Mouse (Mus musculus): ENCODE measurements at regions not wholly inside any gene's neighbourhood (a gene's known extent, or its start where the extent isn't known, plus 50 kb on each side); places are given as distances from the start of the nearest gene placed in this dataset.

GRCm38 (mm10) chr11:112345586-112345985 is 436.4 kb upstream of the Sox9 start:
- 25% methylated on average over 3 of the region's 3 CpGs for WGBS
- H3K27me3 ChIP-seq (ENCODE audit: control insufficient read depth, insufficient read depth, low read length): no peaks in the 10 kb centered on the region
- H3K4me3 ChIP-seq (replicated peaks; ENCODE audit: low read length): no peak overlapping the region
- no peak overlapping the region for H3K4me2 ChIP-seq (ENCODE audit: low read depth, low read length)
- H3K36me3 ChIP-seq (ENCODE audit: control insufficient read depth, insufficient read depth, low read length): no peaks in the 10 kb centered on the region
- H3K4me1 ChIP-seq (ENCODE audit: control insufficient read depth, insufficient read depth, low read length): no peaks in the 10 kb centered on the region
- H3K9me3 ChIP-seq (replicated peaks; ENCODE audit: control insufficient read depth, low read length): no peaks in the 10 kb centered on the region
- no peak overlapping the region for H3K27ac ChIP-seq (ENCODE audit: low read length)
- H3K9ac ChIP-seq (ENCODE audit: low read length): no peak overlapping the region
- no peak for ATAC-seq (ENCODE audit: insufficient read depth, low FRiP score)

- Histone ChIP-seq H3K4me1 (ENCODE audit: control insufficient read depth, insufficient read depth, low read length) (no peaks in the 10 kb centered on the region), H3K4me3 (replicated peaks; ENCODE audit: low read length) (no peak overlapping the region), H3K9ac (ENCODE audit: low read length) (no peak overlapping the region), H3K27ac (ENCODE audit: low read length) (no peak overlapping the region), H3K27me3 (ENCODE audit: control insufficient read depth, insufficient read depth, low read length) (no peaks in the 10 kb centered on the region), H3K9me3 (replicated peaks; ENCODE audit: control insufficient read depth, low read length) (no peaks in the 10 kb centered on the region), H3K36me3 (ENCODE audit: control insufficient read depth, insufficient read depth, low read length) (no peaks in the 10 kb centered on the region), H3K4me2 (ENCODE audit: low read depth, low read length) (no peak overlapping the region)
- WGBS: 69% methylated on average over 3 of the region's 3 CpGs
- ATAC-seq (ENCODE audit: insufficient read depth, low FRiP score): no peak
Observed at GRCm38 (mm10) chr11:112346089-112346488, 435.9 kb upstream of the Sox9 start.

DNA sequence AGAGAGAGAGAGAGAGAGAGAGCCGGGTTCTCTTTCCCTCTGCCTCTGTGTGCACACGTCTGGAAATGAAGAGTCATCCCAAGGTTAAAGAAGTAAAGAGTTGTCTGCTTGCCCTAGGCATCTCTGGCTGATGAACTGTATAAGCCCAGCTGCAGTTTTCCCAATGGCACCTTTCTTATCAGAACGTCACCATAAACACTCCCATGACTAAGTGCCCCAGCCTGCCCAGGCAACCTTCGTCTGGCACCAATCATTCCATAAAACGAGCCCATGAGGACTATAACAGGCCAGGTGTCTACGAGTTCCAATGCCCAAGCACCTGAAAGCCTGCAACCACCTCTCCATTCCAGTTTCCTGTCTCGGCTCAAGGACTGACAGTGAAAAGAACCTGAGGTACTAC is 435.5 kb upstream of the Sox9 start:
- 45% methylated on average over 7 of the region's 7 CpGs for WGBS
- ATAC-seq (ENCODE audit: insufficient read depth, low FRiP score): no peak
- H3K9ac ChIP-seq (ENCODE audit: low read length): no peak overlapping the region
- H3K4me1 ChIP-seq (ENCODE audit: control insufficient read depth, insufficient read depth, low read length): no peaks in the 10 kb centered on the region
- H3K27me3 ChIP-seq (ENCODE audit: control insufficient read depth, insufficient read depth, low read length): no peaks in the 10 kb centered on the region
- no peak overlapping the region for H3K4me2 ChIP-seq (ENCODE audit: low read depth, low read length)
- no peaks in the 10 kb centered on the region for H3K36me3 ChIP-seq (ENCODE audit: control insufficient read depth, insufficient read depth, low read length)
- H3K27ac ChIP-seq (ENCODE audit: low read length): no peak overlapping the region
- H3K4me3 ChIP-seq (replicated peaks; ENCODE audit: low read length): no peak overlapping the region
- H3K9me3 ChIP-seq (replicated peaks; ENCODE audit: control insufficient read depth, low read length): no peaks in the 10 kb centered on the region

GRCm38 (mm10) chr11:112355311-112355710 is 426.7 kb upstream of the Sox9 start:
- no peak for ATAC-seq (ENCODE audit: insufficient read depth, low FRiP score)
- Histone ChIP-seq H3K4me2 (ENCODE audit: low read depth, low read length) (no peak overlapping the region), H3K9me3 (replicated peaks; ENCODE audit: control insufficient read depth, low read length) (no peaks in the 10 kb centered on the region), H3K4me1 (ENCODE audit: control insufficient read depth, insufficient read depth, low read length) (no peaks in the 10 kb centered on the region), H3K9ac (ENCODE audit: low read length) (no peak overlapping the region), H3K27ac (ENCODE audit: low read length) (no peak overlapping the region), H3K4me3 (replicated peaks; ENCODE audit: low read length) (no peak overlapping the region), H3K36me3 (ENCODE audit: control insufficient read depth, insufficient read depth, low read length) (no peaks in the 10 kb centered on the region), H3K27me3 (ENCODE audit: control insufficient read depth, insufficient read depth, low read length) (no peaks in the 10 kb centered on the region)
- 87% methylated on average over 3 of the region's 3 CpGs for WGBS

DNA sequence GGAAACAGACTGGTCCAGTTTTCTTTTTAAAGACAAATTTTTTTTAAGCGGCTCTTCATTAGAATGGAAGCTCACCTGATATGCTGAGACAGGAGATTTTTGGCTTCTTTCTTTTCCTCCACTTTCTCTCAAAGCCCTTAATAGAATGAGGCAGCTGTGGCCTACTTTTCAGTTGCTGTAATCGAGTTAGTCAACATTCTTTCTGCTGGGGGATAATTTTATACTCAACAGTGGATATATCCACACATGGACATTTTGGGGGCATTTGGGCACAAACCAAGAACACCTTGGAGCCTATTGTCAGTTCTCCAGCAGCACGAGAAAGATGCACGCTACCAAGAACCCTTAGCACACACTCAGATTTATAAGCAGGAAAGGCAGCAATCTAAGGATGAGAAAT is 415.3 kb upstream of the Sox9 start:
- no peak for ATAC-seq (ENCODE audit: insufficient read depth, low FRiP score)
- no peaks in the 10 kb centered on the region for H3K4me1 ChIP-seq (ENCODE audit: control insufficient read depth, insufficient read depth, low read length)
- H3K4me3 ChIP-seq (replicated peaks; ENCODE audit: low read length): no peak overlapping the region
- H3K27ac ChIP-seq (ENCODE audit: low read length): no peak overlapping the region
- H3K9me3 ChIP-seq (replicated peaks; ENCODE audit: control insufficient read depth, low read length): no peaks in the 10 kb centered on the region
- H3K27me3 ChIP-seq (ENCODE audit: control insufficient read depth, insufficient read depth, low read length): no peaks in the 10 kb centered on the region
- WGBS: 83% methylated on average over 4 of the region's 4 CpGs
- no peak overlapping the region for H3K9ac ChIP-seq (ENCODE audit: low read length)
- no peaks in the 10 kb centered on the region for H3K36me3 ChIP-seq (ENCODE audit: control insufficient read depth, insufficient read depth, low read length)
- H3K4me2 ChIP-seq (ENCODE audit: low read depth, low read length): no peak overlapping the region

GRCm38 (mm10) chr11:112370941-112371340 is 411.1 kb upstream of the Sox9 start:
- Histone ChIP-seq H3K27me3 (ENCODE audit: control insufficient read depth, insufficient read depth, low read length) (no peaks in the 10 kb centered on the region), H3K4me2 (ENCODE audit: low read depth, low read length) (no peak overlapping the region), H3K36me3 (ENCODE audit: control insufficient read depth, insufficient read depth, low read length) (no peaks in the 10 kb centered on the region), H3K4me3 (replicated peaks; ENCODE audit: low read length) (no peak overlapping the region), H3K27ac (ENCODE audit: low read length) (no peak overlapping the region), H3K9me3 (replicated peaks; ENCODE audit: control insufficient read depth, low read length) (no peaks in the 10 kb centered on the region), H3K9ac (ENCODE audit: low read length) (no peak overlapping the region), H3K4me1 (ENCODE audit: control insufficient read depth, insufficient read depth, low read length) (no peaks in the 10 kb centered on the region)
- WGBS: 89% methylated on average over 4 of the region's 4 CpGs
- no peak for ATAC-seq (ENCODE audit: insufficient read depth, low FRiP score)

DNA sequence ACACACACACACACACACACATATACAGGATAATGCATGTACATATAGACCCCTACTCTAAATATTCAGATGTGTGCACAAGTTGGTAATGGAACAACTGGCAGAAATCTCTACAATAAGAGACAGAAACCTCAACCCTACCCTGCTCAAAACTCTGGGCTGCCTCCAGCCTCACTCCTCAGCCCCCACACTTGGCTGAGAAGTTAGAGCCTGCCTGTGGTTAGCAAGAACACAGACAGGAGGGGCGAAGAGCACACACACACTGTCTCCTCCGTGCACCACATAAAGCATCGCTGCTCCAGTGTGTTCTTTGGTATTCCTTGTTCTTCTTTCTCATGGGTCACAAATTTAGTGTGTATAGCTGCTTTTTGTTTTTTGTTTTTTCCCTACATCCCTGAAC is 382.0 kb upstream of the Sox9 start:
- WGBS: 88% methylated on average over 3 of the region's 3 CpGs
- Histone ChIP-seq H3K9ac (ENCODE audit: low read length) (no peak overlapping the region), H3K4me1 (ENCODE audit: control insufficient read depth, insufficient read depth, low read length) (no peaks in the 10 kb centered on the region), H3K4me3 (replicated peaks; ENCODE audit: low read length) (no peak overlapping the region), H3K27me3 (ENCODE audit: control insufficient read depth, insufficient read depth, low read length) (no peaks in the 10 kb centered on the region), H3K27ac (ENCODE audit: low read length) (no peak overlapping the region), H3K4me2 (ENCODE audit: low read depth, low read length) (no peak overlapping the region), H3K9me3 (replicated peaks; ENCODE audit: control insufficient read depth, low read length) (no peaks in the 10 kb centered on the region), H3K36me3 (ENCODE audit: control insufficient read depth, insufficient read depth, low read length) (no peaks in the 10 kb centered on the region)
- ATAC-seq (ENCODE audit: insufficient read depth, low FRiP score): no peak

- Histone ChIP-seq H3K9me3 (replicated peaks; ENCODE audit: control insufficient read depth, low read length) (no peaks in the 10 kb centered on the region), H3K9ac (ENCODE audit: low read length) (no peak overlapping the region), H3K4me1 (ENCODE audit: control insufficient read depth, insufficient read depth, low read length) (no peaks in the 10 kb centered on the region), H3K36me3 (ENCODE audit: control insufficient read depth, insufficient read depth, low read length) (no peaks in the 10 kb centered on the region), H3K27me3 (ENCODE audit: control insufficient read depth, insufficient read depth, low read length) (no peaks in the 10 kb centered on the region), H3K27ac (ENCODE audit: low read length) (no peak overlapping the region), H3K4me3 (replicated peaks; ENCODE audit: low read length) (no peak overlapping the region), H3K4me2 (ENCODE audit: low read depth, low read length) (no peak overlapping the region)
- no peak for ATAC-seq (ENCODE audit: insufficient read depth, low FRiP score)
- WGBS: 91% methylated on average over 8 of the region's 8 CpGs
Observed at GRCm38 (mm10) chr11:112407681-112408080, 374.3 kb upstream of the Sox9 start.

- 31% methylated on average over 4 of the region's 4 CpGs for WGBS
- Histone ChIP-seq H3K9ac (ENCODE audit: low read length) (no peak overlapping the region), H3K4me1 (ENCODE audit: control insufficient read depth, insufficient read depth, low read length) (no peaks in the 10 kb centered on the region), H3K9me3 (replicated peaks; ENCODE audit: control insufficient read depth, low read length) (no peaks in the 10 kb centered on the region), H3K27ac (ENCODE audit: low read length) (no peak overlapping the region), H3K36me3 (ENCODE audit: control insufficient read depth, insufficient read depth, low read length) (no peaks in the 10 kb centered on the region), H3K27me3 (ENCODE audit: control insufficient read depth, insufficient read depth, low read length) (no peaks in the 10 kb centered on the region), H3K4me3 (replicated peaks; ENCODE audit: low read length) (no peak overlapping the region), H3K4me2 (ENCODE audit: low read depth, low read length) (no peak overlapping the region)
- ATAC-seq (ENCODE audit: insufficient read depth, low FRiP score): no peak
Observed at GRCm38 (mm10) chr11:112412434-112412833, 369.6 kb upstream of the Sox9 start.

DNA sequence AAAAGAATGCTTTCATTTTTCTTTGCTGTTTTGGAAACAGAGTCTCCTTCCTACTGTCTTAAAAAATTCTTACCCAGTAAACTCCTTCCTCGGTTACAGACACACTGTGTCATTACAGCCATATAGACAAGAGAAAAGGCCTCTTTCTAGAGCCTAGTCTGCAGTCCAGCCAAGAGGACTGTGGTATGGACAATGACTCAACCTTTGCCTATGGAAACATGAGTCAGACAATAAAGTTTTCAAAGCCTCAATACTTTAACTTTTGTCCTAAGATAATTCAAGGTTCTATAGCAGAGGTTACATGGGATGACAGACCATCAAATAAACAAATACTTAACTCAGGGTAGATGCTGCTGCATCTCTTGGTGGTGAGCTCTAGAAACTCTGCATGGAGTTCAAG is 339.4 kb upstream of the Sox9 start:
- Histone ChIP-seq H3K36me3 (ENCODE audit: control insufficient read depth, insufficient read depth, low read length) (no peaks in the 10 kb centered on the region), H3K9ac (ENCODE audit: low read length) (no peak overlapping the region), H3K4me2 (ENCODE audit: low read depth, low read length) (no peak overlapping the region), H3K9me3 (replicated peaks; ENCODE audit: control insufficient read depth, low read length) (no peaks in the 10 kb centered on the region), H3K4me3 (replicated peaks; ENCODE audit: low read length) (no peak overlapping the region), H3K27ac (ENCODE audit: low read length) (no peak overlapping the region), H3K27me3 (ENCODE audit: control insufficient read depth, insufficient read depth, low read length) (no peaks in the 10 kb centered on the region), H3K4me1 (ENCODE audit: control insufficient read depth, insufficient read depth, low read length) (no peaks in the 10 kb centered on the region)
- no peak for ATAC-seq (ENCODE audit: insufficient read depth, low FRiP score)
- WGBS: 81% methylated on average over 1 of the region's 1 CpGs
